ENCODE assay signal across 8 mouse cellular contexts in the genomic region with DNA sequence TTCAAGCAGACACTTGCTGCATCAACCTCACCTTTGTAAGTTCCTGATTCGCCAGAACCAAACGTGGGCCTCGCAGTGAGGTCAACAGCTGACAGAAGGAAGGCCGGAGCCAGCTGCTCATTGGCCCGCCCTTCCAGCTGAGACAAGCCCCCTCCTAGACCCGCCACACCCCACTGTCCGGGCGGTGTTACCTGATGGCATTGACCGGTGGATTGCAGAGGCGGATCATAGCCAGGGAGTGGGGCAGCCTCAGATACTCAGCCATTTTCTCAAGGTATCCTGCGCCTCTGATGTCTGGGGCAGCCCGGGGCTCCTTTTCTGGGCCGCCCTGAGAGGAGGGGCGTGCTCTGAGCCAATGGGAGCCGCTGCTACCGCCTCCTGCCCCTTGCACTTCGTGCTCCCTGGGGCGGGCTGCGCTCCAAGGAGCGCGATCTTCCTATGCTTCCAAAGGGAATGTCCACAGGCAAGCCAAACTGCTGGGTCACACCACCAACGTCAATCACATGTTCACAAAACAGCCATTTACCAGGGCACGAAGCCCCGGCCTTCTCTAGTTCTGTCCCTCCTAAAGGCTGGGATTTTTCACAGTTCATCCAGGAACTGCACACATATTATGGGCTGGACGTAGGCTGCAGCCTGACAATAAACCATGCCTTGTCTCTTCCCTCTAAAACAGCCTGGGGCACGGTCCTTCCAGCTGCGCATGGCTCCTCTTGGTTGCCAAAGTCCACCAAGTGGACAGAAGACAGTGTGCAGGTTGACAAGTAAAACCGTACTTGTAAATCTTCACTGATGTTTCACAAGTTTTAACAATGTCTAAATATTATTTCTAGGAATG. TPM values are rescaled to one million over a fixed set of nuclear protein-coding genes. Genes with fewer than 3 reads are reported as not detected.
DNase-seq lines count a peak whose midpoint lies in the region; ATAC-seq lines count a peak whose summit lies in the region.

Gene Ehhadh, minus strand, starts transcription at position 292 of the 838 bp plus-strand sequence.

- H3K4me2 ChIP-seq in forebrain, embryonic 14.5 days (ENCODE audit: low read length), result peak within 1 kb of the TSS; percentile 66
- peak within 1 kb of the TSS; percentile 74 for H3K4me2 ChIP-seq in lung, embryonic 15.5 days

- H3K36me3 ChIP-seq in forebrain, embryonic 14.5 days (ENCODE audit: control insufficient read depth, insufficient read depth, low read length), result no peaks in the 10 kb centered on the region
- no peaks in the 10 kb centered on the region for H3K36me3 ChIP-seq in lung, embryonic 15.5 days

- DNase-seq in ES-CJ7 (ENCODE audit: low read depth, low spot score), result peak; percentile 52
- DNase-seq in cerebellum, adult 11 months, result peak; percentile 52
- peak; percentile 43 for DNase-seq in forebrain, embryonic 14.5 days (ENCODE audit: low spot score)
- peak; percentile 75 to 79 for DNase-seq in heart, postnatal 14 days
- DNase-seq in kidney, postnatal 4 days, result peak; percentile 74 to 85
- peak; percentile 77 for DNase-seq in thymus, postnatal 0 days (ENCODE audit: low spot score)

- ATAC-seq in forebrain, embryonic 14.5 days, result peak; percentile 91
- ATAC-seq in lung, embryonic 15.5 days (ENCODE audit: borderline replicate concordance, extremely low read depth, low FRiP score, low TSS enrichment), result peak; percentile 97
- ATAC-seq in neutrophil, adult 5-6 weeks (ENCODE audit: extremely low read depth, insufficient number of reproducible peaks, low FRiP score, poor library complexity, severe bottlenecking), result peak; percentile 65

- H3K4me3 ChIP-seq in forebrain, embryonic 14.5 days (ENCODE audit: low read depth, low read length), result peak within 1 kb of the TSS; percentile 37
- peak within 1 kb of the TSS; percentile 57 for H3K4me3 ChIP-seq in lung, embryonic 15.5 days

- 0 out of 2 replicates have a peak, but pooled peaks cover 2% of the 10 kb centered on the region for H3K27me3 ChIP-seq in forebrain, embryonic 14.5 days (replicated peaks; ENCODE audit: control insufficient read depth, insufficient read depth, low read length)
- no peaks in the 10 kb centered on the region for H3K27me3 ChIP-seq in lung, embryonic 15.5 days

- no peak within 1 kb of the TSS for H3K27ac ChIP-seq in forebrain, embryonic 14.5 days (ENCODE audit: low read depth, low read length)
- no peak within 1 kb of the TSS for H3K27ac ChIP-seq in lung, embryonic 15.5 days

- peaks cover 6% of the 10 kb centered on the region; the same call in 1 of the 2 replicates for H3K4me1 ChIP-seq in forebrain, embryonic 14.5 days (ENCODE audit: control insufficient read depth, insufficient read depth, low read length)
- 0 out of 2 replicates have a peak, but pooled peaks cover 5% of the 10 kb centered on the region for H3K4me1 ChIP-seq in lung, embryonic 15.5 days

- 10% methylated on average over 28 of the region's 28 CpGs for WGBS in forebrain, embryonic 14.5 days
- WGBS in lung, embryonic 15.5 days, result 7% methylated on average over 28 of the region's 28 CpGs

- H3K9me3 ChIP-seq in forebrain, embryonic 14.5 days (replicated peaks; ENCODE audit: control insufficient read depth, low read length), result no peaks in the 10 kb centered on the region
- no peaks in the 10 kb centered on the region for H3K9me3 ChIP-seq in lung, embryonic 15.5 days

- H3K9ac ChIP-seq in forebrain, embryonic 14.5 days (ENCODE audit: low read length), result peak within 1 kb of the TSS; percentile 61
- H3K9ac ChIP-seq in lung, embryonic 15.5 days, result peak within 1 kb of the TSS; percentile 46

- intact Hi-C loops in heart, postnatal 14 days (cut with DNase I), result no loop called here

RNA-seq across cellular contexts. Expression of gene Ehhadh, which starts in this region (rescaled TPM):
- polyA plus RNA-seq in forebrain, embryonic 14.5 days (2014; fragmentation: Nextera tagmentation; extraction: Ambion mirVana), result 0.77 and 0.97 TPM in 2 replicates
- 10 to 100 TPM in 1 of 2 experiments, 1 to 10 TPM in 1; 8.9 to 14.3 TPM for total RNA-seq in heart, postnatal 14 days (2021)
- 2.1 and 2.4 TPM in 2 replicates for polyA plus RNA-seq in lung, embryonic 15.5 days (2015; fragmentation: Nextera tagmentation; extraction: Ambion mirVana)
- total RNA-seq in neutrophil, adult 5-6 weeks (2017), result 3.9 and 5.1 TPM in 2 replicates
- polyA plus RNA-seq in thymus, postnatal 0 days (2015; fragmentation: Nextera tagmentation; extraction: Ambion mirVana), result 8.3 and 9.9 TPM in 2 replicates

Comparison
In these comparisons a context has a peak if more than half of its experiments do, and no peak if none do; other contexts are left out.
1. Peak in DNase-seq, ATAC-seq, H3K4me3 ChIP-seq, H3K9ac ChIP-seq and H3K4me2 ChIP-seq in forebrain, embryonic 14.5 days; RNA of the gene not detected or under 1 TPM.